Mouse (Mus musculus) MEL (cell line): ENCODE measurements at regions not wholly inside any gene's neighbourhood (a gene's known extent, or its start where the extent isn't known, plus 50 kb on each side); places are given as distances from the start of the nearest gene placed in this dataset.
"Not testable (repeated sequence)": the region's sequence is repeated elsewhere in the genome, so short reads cannot be mapped to it uniquely, and the experiment has no call there.

Experiments used
- DNase-seq: peaks from one replicate; pipeline ENCODE4 v3.0.0; 2011; ENCODE audit warnings: low read depth, low spot score
- H3K27ac ChIP-seq: 2 replicates; pipeline ENCODE4 v1.5.1; 2012; ENCODE audit warnings: low read depth, mild to moderate bottlenecking, control low read depth, low read length, moderate library complexity; ENCODE audit not compliant: control insufficient read depth
- H3K27me3 ChIP-seq, 2 experiments: fragments of 150-350 bp in 1 of 2; sonication (generic) in 1 of 2; 2 replicates each; pipeline ENCODE4 v1.6.1; 2012; ENCODE audit warnings: low read length in 2 of 2, mild to moderate bottlenecking in 2 of 2, improper control_type of control experiment in 1 of 2, moderate library complexity in 1 of 2; ENCODE audit not compliant: insufficient read depth in 2 of 2, control insufficient read depth in 1 of 2
- H3K36me3 ChIP-seq, 2 experiments: 2 replicates each; pipeline ENCODE4 v1.6.1; 2012 to 2014; ENCODE audit warnings: low read length in 2 of 2, improper control_type of control experiment in 1 of 2, inconsistent platforms in 1 of 2, mild to moderate bottlenecking in 1 of 2; ENCODE audit not compliant: insufficient read depth in 2 of 2, control insufficient read depth in 1 of 2
- H3K4me1 ChIP-seq, 2 experiments: fragments of 150-350 bp in 1 of 2; sonication (generic) in 1 of 2; 2 replicates each; pipeline ENCODE4 v1.6.1; 2012; ENCODE audit warnings: low read length in 2 of 2, improper control_type of control experiment in 1 of 2, mild to moderate bottlenecking in 1 of 2; ENCODE audit not compliant: insufficient read depth in 2 of 2, control insufficient read depth in 1 of 2
- H3K4me3 ChIP-seq, 2 experiments: fragments of 150-350 bp in 1 of 2; sonication (generic) in 1 of 2; 2 replicates each; pipeline ENCODE4 v1.5.1; 2012; ENCODE audit warnings: low read depth in 2 of 2, low read length in 2 of 2, mild to moderate bottlenecking in 2 of 2, moderate library complexity in 2 of 2, control low read depth in 1 of 2, improper control_type of control experiment in 1 of 2; ENCODE audit not compliant: control insufficient read depth in 1 of 2, insufficient read depth in 1 of 2
- H3K79me2 ChIP-seq: 2 replicates; pipeline ENCODE4 v1.6.1; 2012; ENCODE audit warnings: mild to moderate bottlenecking, low read length, moderate library complexity; ENCODE audit not compliant: control insufficient read depth, poor library complexity, insufficient read depth
- H3K9ac ChIP-seq: 2 replicates; pipeline ENCODE4 v1.6.1; 2012; ENCODE audit warnings: low read depth, mild to moderate bottlenecking, control low read depth, low read length, moderate library complexity; ENCODE audit not compliant: control insufficient read depth, poor library complexity, severe bottlenecking
- H3K9me3 ChIP-seq: fragments of 150-350 bp; sonication (generic); replicated peaks from 2 replicates; pipeline ENCODE4 v1.6.1; 2012; ENCODE audit warnings: mild to moderate bottlenecking, low read length, improper control_type of control experiment, moderate library complexity; ENCODE audit not compliant: insufficient read depth
- SIN3A ChIP-seq: IDR thresholded peaks from 2 replicates; pipeline ENCODE4 v1.6.1; 2012; ENCODE audit warnings: low read length, improper control_type of control experiment, inconsistent platforms

DNA sequence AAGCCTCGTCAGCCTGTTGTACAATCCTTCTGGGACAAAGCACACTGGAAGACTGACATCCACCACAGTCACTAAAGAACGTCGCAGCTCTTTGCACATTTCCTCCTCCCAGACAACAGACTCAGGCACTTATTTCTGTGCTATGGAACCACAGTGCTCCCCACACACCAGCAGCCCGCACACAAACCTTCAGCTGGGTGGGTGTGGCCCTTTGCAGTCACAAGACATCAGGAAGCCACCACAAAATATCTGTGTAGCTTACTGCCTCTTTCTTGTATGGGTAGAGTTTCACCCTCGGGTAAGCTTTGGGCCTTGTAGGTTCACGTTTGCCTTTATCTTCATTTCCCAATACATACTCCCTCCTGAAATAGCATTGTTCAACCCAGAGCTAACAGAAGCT, 577.6 kb upstream of the Olfr1507 start:
- 0 out of 2 replicates have a peak, but pooled peaks have one; percentile 27 for TF ChIP-seq SIN3A
- Histone ChIP-seq H3K9ac (peak overlapping the region; percentile 52), H3K4me3 (peak overlapping the region; percentile 13 to 51; a peak in 3 of 4 replicates), H3K27ac (peak overlapping the region; percentile 62)
- not testable (repeated sequence) for H3K36me3 ChIP-seq, H3K27me3 ChIP-seq, H3K9me3 ChIP-seq, H3K79me2 ChIP-seq, H3K4me1 ChIP-seq
- peak; percentile 55 for DNase-seq

GRCm38 (mm10) chr14:53072502-53072901, 577.0 kb upstream of the Olfr1507 start:
- not testable (repeated sequence) for H3K27ac ChIP-seq, H3K4me3 ChIP-seq
- peak; percentile 66 for DNase-seq

GRCm38 (mm10) chr14:53054439-53054838, 558.9 kb upstream of the Olfr1507 start:
- H3K4me3 ChIP-seq, H3K79me2 ChIP-seq, H3K9me3 ChIP-seq, H3K9ac ChIP-seq, H3K27me3 ChIP-seq, H3K36me3 ChIP-seq, H3K27ac ChIP-seq, H3K4me1 ChIP-seq, DNase-seq: not testable (repeated sequence)

More at GRCm38 (mm10) chr14:53072502-53072901, 577.0 kb upstream of the Olfr1507 start:
- not testable (repeated sequence) for H3K9ac ChIP-seq, H3K27me3 ChIP-seq, H3K4me1 ChIP-seq, H3K36me3 ChIP-seq, H3K79me2 ChIP-seq, H3K9me3 ChIP-seq

GRCm38 (mm10) chr14:53053465-53054123, 558.0 kb upstream of the Olfr1507 start:
- H3K9me3 ChIP-seq, H3K27ac ChIP-seq, H3K79me2 ChIP-seq, H3K4me1 ChIP-seq, H3K9ac ChIP-seq, H3K36me3 ChIP-seq, H3K4me3 ChIP-seq, DNase-seq, H3K27me3 ChIP-seq: not testable (repeated sequence)

DNA sequence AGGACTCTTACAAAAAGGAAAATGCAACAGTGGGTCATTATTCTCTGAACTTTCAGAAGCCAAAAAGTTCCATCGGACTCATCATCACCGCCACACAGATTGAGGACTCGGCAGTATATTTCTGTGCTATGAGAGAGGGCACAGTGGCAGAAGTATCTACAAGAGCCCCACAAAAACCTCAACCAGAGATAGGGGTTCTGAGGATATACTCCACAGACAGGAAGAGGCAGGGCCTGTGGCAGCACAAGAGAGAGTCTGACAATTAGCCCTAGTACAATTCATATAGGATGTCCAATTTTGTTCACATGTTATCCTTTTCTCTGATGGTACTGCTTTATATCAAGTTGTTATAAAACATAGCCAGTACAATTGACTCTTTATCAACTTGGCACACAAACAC, 552.1 kb upstream of the Olfr1507 start:
- not testable (repeated sequence) for H3K27ac ChIP-seq, H3K79me2 ChIP-seq, H3K36me3 ChIP-seq, H3K9ac ChIP-seq, DNase-seq, H3K4me1 ChIP-seq, H3K4me3 ChIP-seq, H3K27me3 ChIP-seq, H3K9me3 ChIP-seq

GRCm38 (mm10) chr14:53046975-53047374, 551.4 kb upstream of the Olfr1507 start:
- not testable (repeated sequence) for H3K36me3 ChIP-seq, H3K9ac ChIP-seq, H3K27me3 ChIP-seq, H3K27ac ChIP-seq, H3K9me3 ChIP-seq, H3K4me1 ChIP-seq, H3K4me3 ChIP-seq, DNase-seq, H3K79me2 ChIP-seq
